Mouse (Mus musculus): ENCODE measurements around the gene Limch1.

The Limch1 gene

DNA sequence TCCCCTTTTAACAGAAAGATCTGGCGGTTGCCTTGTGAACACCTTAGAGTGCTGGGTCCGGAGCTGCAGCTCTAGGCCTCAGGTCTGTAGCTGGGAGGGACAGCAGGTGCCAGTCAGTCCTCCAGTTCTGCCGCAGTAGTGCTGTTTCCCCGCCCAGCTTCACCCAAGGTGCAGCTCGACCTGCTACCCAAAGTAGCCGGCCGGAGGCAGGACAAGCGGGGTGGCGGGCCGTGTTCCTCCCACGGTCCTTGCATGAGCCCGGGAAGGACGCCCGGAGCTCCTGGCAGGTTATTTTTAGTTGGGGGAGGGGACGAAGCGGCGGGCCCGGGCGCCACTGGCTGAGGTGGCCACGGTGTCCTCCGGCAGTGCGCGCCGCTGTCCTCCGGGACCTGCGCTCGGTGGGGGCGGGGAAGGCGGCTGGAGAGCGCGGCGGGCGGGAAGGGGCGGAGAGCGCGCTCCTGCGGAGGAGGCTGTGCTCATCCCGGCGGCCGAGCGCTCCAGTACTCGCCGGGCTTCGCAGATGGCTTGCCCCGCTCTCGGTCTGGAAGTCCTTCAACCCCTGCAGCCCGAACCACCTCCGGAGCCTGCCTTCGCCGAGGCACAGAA, at the start of gene Limch1:
Gene Limch1, plus strand, starts transcription at position 438 of the 606 bp plus-strand sequence.
- DNase-seq (ENCODE audit: low spot score) = peak; percentile 79

GRCm38 (mm10) chr5:66697119-66697518, 48.5 kb upstream of the Limch1 start:
- DNase-seq (ENCODE audit: low spot score) = peak; percentile 60

DNA sequence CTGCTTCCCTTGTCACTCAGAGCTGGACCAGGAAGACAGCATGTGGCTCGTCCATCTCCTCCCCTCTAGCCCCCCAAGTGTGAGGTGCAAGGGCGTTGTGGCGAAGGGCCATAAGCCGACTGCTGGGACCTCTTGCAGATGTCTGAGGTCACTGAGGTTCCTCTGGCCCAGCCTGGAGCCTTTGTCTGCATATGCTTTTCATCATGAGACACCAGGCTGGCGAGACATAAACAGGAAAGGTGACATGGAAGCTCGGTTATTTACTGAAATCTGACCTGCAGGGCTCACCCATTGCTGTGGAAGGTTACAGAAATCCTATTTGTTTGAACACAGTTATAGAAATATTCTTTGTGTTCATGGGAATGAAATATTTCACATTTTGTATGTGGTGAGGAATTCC, 45.7 kb upstream of the Limch1 start:
- DNase-seq (ENCODE audit: low spot score) = no peak

DNA sequence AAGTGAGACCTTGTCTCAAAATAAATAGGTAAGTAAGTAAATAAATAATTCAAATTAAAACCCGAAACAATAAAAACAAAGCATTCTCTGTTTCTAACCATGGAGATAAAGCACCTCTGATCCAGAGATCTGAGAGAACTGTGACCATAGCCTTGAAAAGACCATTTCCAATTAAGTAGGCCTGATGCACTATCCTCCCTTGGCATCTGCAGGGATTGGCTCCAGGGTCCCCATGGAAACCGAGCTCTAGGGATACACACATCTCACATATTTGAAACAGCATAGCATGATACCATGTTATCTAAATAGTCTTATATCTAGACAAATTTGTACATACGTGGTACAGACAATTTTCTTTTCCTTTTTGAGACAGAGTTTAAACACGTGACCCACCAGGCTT, 43.7 kb upstream of the Limch1 start:
- no peak for DNase-seq (ENCODE audit: low spot score)

DNA sequence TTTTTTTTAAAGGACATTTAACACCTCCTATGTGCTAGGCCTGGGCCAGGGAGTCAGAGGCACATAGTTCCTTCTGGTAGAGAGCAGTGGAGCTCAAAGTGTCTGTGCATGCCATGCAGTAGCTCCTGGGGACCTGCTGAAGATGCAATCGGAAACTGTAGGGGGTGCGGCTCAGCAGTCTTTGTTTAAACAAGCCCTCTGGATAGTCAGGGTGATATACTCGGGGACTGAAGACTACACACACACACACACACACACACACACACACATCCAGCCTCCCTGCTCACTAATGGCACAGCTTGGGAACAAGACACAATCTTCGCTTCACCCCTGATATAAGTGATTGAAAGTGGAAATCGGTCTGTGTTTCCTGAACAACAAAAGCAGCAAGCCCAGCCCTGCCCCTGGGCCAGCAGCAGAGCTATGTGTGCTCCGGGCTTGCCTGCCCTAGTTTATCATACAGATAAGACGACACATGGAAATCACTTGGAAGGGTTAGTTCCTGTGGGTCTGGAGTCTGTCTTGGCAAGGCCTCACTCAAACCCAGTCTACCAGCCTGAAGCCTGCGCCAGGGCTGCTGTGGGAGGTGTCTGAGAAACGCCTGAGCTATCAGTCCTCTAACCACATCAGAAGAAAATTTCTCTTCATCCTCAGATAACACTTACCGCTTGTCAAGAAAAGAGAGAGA, 42.2 kb upstream of the Limch1 start:
- DNase-seq (ENCODE audit: low spot score) = no peak

DNA sequence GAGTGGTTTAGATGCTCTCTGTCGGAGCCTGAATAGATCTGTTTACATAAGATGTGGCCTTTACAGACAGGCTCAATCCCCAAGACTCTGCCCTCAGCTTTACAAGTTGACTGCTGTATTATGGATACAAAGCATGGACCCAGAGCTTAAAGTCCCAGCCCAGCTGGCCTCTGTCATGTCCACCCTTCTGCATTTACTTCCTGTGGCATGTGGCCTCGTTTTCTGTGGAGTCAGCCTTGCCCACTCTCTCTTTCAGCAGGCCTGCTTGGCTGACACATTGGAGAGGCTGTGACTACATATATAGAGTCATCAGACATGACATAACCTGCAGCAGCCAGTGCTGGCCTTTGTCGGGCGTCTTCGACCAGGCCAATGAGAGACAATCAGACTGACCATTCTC, 37.8 kb upstream of the Limch1 start:
- DNase-seq (ENCODE audit: low spot score) = no peak

DNA sequence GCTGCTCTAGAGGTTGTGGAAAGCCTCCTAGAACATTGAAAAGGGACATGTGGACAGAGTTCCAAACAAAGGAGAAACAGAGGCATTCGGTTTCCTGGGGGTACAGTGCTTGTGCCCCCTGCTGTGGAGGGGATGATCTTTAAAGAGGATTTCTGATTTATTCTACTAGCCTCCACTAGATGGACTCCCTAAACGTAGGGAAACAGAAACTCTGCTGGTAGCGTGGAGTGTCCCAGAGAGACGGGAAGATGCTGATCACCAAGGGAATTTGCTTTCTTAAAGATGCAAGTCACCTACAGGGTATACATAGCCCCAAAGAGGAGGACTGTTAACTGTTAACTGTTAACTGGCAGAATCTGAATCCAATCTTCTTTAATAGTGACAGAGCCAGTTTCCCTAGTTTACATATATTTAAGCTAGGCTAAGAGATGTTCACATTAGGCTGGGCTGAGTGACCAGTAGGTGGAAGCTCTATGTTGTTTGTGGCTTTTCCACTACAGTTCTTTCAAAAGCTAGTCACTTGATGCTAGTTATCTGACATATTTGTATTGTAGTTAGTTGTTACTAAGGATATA, 35.1 kb upstream of the Limch1 start:
- peak; percentile 32 for DNase-seq (ENCODE audit: low spot score)

DNA sequence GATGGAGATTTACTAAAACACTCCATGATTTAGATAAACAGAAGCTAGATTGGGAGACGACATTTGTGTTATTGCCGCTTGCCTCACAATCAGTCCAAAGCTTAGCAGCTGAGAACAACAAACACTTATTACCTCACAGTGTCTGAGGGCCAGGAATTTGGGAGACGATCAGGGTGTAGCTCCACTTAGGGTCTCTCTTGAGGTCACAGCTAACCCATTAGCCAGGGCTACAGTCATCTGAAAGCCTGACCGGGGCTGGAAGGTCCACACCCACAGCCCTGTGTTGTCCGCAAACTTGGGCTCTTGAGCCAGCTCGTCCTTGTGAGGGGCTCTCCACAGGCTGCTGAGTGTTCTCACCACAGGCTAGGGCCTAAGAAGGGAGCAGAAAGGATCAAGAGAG, 32.8 kb upstream of the Limch1 start:
- peak; percentile 67 for DNase-seq (ENCODE audit: low spot score)

GRCm38 (mm10) chr5:66715498-66715931, 30.1 kb upstream of the Limch1 start:
- peak; percentile 56 for DNase-seq (ENCODE audit: low spot score)

- no peak for DNase-seq (ENCODE audit: low spot score)
Observed at GRCm38 (mm10) chr5:66717931-66718330, 27.7 kb upstream of the Limch1 start.

- no peak for DNase-seq (ENCODE audit: low spot score)
Observed at GRCm38 (mm10) chr5:66718413-66718812, 27.2 kb upstream of the Limch1 start.

GRCm38 (mm10) chr5:66718880-66719279, 26.7 kb upstream of the Limch1 start:
- no peak for DNase-seq (ENCODE audit: low spot score)

DNA sequence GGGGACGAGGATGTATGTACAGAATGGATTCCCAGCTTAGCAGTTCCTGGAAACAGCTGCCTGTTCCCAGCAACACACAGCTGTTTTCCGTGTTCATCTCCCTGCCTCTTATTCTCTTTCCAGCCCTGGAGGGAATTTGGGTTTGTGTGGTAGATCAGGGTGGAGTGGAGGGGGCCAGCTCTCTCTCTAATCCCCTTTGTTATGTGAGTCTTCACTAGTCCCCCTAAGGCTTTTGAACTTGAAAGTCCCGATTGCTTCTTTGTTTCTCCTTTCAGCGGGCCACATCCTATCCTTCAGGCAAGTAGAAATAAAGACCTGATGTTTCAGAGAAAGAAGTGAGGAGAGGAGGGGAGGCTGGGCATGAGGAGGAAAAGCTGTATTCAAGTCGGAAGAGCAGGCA, 24.7 kb upstream of the Limch1 start:
- no peak for DNase-seq (ENCODE audit: low spot score)

DNA sequence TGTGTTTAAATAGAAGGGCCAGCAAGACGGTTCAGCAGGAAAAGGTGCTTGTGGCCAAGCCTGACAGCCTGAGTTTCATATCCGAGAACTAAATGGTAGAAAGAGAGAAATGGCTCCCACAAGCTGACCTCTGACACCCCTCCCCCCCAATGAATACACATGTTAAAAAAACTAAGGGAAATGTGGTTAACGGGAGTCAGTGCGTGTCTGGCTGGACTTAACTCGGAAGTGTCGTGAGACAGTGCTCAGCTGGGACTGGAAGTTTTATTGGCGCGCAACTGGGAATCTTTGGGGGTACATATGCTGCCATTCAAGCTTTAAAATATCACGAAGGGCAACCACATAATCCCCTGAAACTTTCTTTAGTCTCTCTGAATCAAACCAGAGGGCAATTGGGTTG, 23.0 kb upstream of the Limch1 start:
- DNase-seq (ENCODE audit: low spot score) = peak; percentile 27

- DNase-seq (ENCODE audit: low spot score) = no peak
Observed at GRCm38 (mm10) chr5:66723037-66723436, 22.6 kb upstream of the Limch1 start.

- no peak for DNase-seq (ENCODE audit: low spot score)
Observed at GRCm38 (mm10) chr5:66723626-66724025, 22.0 kb upstream of the Limch1 start.

DNA sequence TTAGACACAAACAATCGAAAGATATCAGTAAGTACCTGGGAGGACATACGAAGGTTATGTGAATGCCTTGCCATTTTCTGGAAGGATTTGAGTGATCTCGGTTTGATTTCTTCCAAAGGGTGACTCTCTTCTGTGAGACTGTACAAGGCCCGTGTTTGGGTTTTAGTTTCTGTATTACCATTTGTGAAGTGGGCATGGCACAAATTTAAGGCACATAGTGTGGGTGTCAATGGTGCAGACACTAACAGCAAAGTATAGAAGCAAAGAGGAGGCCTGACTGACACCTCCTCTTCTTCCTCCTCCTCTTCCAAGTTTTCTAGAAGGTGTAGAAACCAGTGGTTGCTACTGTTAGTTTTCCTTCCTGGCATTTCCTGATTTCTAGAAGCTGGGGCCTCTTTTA, 16.3 kb upstream of the Limch1 start:
- DNase-seq (ENCODE audit: low spot score) = no peak

DNA sequence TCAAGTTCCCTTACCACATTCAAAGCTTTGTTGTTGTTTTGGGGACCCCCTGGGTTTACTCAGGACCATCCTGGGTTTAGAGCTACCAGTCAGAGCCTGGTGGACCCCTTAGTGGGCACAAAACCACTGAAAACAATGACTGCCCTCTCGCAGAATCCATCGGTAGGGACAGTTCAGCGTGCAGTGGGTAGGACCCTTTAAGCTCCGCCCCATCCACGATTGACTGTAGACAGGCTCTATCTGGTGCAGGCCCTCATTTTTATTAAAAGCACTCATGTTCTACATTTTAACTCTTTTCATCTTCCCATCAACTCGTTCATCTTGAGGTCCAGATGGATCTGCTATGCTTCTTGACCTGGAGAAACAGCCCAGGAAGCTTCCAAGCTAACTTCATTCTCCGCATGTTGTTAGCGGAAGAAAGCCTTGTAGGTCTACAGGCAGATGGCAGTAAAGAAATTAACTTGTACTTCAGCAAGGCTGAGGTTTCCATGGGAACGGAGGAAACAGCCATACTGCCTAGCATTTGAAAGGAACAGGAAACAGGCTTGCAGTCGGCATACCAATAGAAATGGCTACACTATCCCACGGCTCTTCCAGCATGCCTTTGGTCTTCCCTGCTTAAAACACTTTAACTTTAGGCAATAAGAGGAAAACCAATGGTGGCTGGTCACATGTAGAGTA, 14.9 kb upstream of the Limch1 start:
- no peak for DNase-seq (ENCODE audit: low spot score)

GRCm38 (mm10) chr5:66731302-66731697, 14.3 kb upstream of the Limch1 start:
- DNase-seq (ENCODE audit: low spot score) = no peak

DNA sequence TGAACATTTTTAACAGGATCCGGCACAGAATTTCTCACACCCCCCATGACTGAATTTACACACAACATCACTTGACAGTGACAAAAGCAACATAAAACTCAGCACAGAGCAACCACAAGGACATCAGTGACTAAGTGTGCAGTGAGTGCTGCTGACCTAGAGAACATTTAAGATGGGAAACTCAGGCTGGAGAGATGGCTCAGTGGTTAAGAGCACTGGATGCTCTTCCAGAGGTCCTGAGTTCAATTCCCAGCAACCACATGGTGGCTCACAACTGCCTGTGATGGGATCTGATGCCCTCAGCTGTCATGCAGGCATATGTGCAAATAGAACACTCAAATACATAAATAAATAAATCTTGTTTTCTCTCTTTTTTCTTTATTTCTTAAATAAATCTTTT, 12.1 kb upstream of the Limch1 start:
- no peak for DNase-seq (ENCODE audit: low spot score)

DNA sequence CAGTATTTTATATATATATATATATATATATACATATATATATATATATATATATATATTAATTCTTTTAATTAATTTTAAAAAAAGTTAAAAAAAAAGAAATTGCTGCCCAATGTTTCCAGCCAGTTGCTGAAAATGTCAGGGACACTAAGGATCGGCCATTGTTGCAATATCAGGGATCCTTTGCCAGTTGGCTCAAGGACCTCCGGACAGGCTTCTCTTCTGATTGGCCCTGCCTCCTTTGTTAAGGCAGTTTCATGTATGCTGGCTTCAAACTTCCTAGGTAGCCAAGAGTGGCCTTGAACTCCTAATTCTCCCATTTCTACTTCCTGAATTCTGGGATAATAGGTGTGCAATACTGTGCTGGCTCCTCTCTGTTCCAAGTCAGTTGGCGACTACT, 6.3 kb upstream of the Limch1 start:
- DNase-seq (ENCODE audit: low spot score) = no peak

DNA sequence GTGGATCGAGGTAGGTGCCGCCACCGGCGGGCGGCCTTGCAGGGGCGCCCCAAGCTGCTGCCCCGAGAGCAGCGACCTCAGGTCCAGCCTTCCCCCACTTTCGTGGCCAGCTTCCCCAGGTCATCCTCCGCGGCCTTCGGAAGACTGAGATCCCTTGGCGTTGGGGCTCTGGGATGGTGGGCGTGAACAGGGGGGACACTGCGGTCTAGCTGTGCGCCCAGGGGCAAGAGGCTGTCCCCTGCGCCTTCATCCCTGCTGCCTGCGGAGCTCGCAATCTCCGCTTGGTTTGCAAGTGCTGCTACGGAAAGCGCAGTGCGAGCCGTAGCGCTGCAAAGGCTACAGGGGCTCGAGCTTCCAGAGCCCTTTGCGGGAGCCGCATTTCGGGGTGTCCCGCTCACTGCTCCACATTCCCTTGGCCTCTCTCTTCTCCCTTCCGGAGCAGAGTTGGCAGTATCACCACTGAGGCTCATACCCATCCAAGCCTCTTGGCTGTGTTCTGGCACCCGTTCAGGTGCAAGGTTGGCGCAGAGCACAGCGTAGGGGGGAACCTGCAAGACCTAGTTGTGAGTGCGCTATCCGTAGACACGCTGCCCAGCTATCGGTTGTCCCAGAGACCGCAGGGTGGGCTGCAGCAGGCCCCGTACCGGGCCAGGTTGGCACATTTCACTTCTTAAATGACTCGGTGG, 512 bp downstream of the Limch1 start:
- no peak for DNase-seq (ENCODE audit: low spot score)

Data from lung, postnatal 25 days (tissue).